Mouse (Mus musculus) stomach, postnatal 0 days (tissue): ENCODE measurements at regions not wholly inside any gene's neighbourhood (a gene's known extent, or its start where the extent isn't known, plus 50 kb on each side); places are given as distances from the start of the nearest gene placed in this dataset.

Experiments
- CTCF ChIP-seq: IDR thresholded peaks from 2 replicates; pipeline ENCODE4 v1.5.1; 2016; ENCODE audit warnings: antibody characterized with exemption, low read depth, mild to moderate bottlenecking, moderate library complexity
- EP300 ChIP-seq: optimal IDR thresholded peaks from 2 replicates; pipeline ENCODE3; 2016; ENCODE audit warnings: antibody characterized with exemption

- TF ChIP-seq CTCF (no peak), EP300 (no peak)
These were observed 640.1 kb downstream of the Dok5 start for GRCm38 (mm10) chr2:171371751-171372150.
